Mouse (Mus musculus) CD8-positive naive resting alpha-beta T cell, adult 57 days (primary cell): Measurements from ENCODE around the gene Pcgf1. TPM values are rescaled to one million over a fixed set of nuclear protein-coding genes. Genes with fewer than 3 reads are reported as not detected.

Source experiments
- total RNA-seq: library from RNA; stranded (reverse); gene quantifications from one replicate; pipeline ENCODE4 v1.2.4, GENCODE M21; 2023

The Pcgf1 gene
- 32.1 TPM for total RNA-seq

GRCm38 (mm10) chr6:83077630-83078323 is at the start of gene Pcgf1:
Gene Pcgf1, plus strand, starts transcription at chr6:83077869.

GRCm38 (mm10) chr6:83033249-83034185 is 44.2 kb upstream of the Pcgf1 start, which contains the start of the genes Dok1 and Loxl3:
Gene Dok1, minus strand, starts transcription at chr6:83033471.
Gene Loxl3, plus strand, starts transcription at chr6:83034173.

GRCm38 (mm10) chr6:83054074-83054851 is 23.4 kb upstream of the Pcgf1 start, which contains the start of gene Aup1:
Gene Aup1, plus strand, starts transcription at chr6:83054521.

GRCm38 (mm10) chr6:83054871-83055431 is 22.7 kb upstream of the Pcgf1 start, which contains the start of gene Htra2:
Gene Htra2, minus strand, starts transcription at chr6:83055273.

GRCm38 (mm10) chr6:83057790-83058189 is 19.9 kb upstream of the Pcgf1 start, which contains the start of gene Dqx1:
Gene Dqx1, plus strand, starts transcription at chr6:83057844.

GRCm38 (mm10) chr6:83070247-83070310 is 7.6 kb upstream of the Pcgf1 start, which contains the start of gene Tlx2:
Gene Tlx2, minus strand, starts transcription at chr6:83070293.

GRCm38 (mm10) chr6:83086121-83087035 is 8.7 kb downstream of the Pcgf1 start, which contains the start of gene Lbx2:
Gene Lbx2, plus strand, starts transcription at chr6:83086367.

GRCm38 (mm10) chr6:83101316-83101687 is 23.6 kb downstream of the Pcgf1 start, which contains the start of the genes Ccdc142 and Gm42688:
Gene Ccdc142, plus strand, starts transcription at chr6:83101601.
Gene Gm42688, plus strand, starts transcription at chr6:83101617.

GRCm38 (mm10) chr6:83108762-83109668 is 31.3 kb downstream of the Pcgf1 start, which contains the start of gene Mrpl53:
Gene Mrpl53, plus strand, starts transcription at chr6:83109040.

GRCm38 (mm10) chr6:83115011-83115671 is 37.5 kb downstream of the Pcgf1 start, which contains the start of gene Mogs:
Gene Mogs, plus strand, starts transcription at chr6:83115496.

GRCm38 (mm10) chr6:83120930-83121862 is 43.5 kb downstream of the Pcgf1 start, which contains the start of gene Wbp1:
Gene Wbp1, minus strand, starts transcription at chr6:83121559.

GRCm38 (mm10) chr6:83125331-83125730 is 47.7 kb downstream of the Pcgf1 start, which contains the start of gene Ino80b:
Gene Ino80b, minus strand, starts transcription at chr6:83125431.

Other genes starting within 250 kb of the Pcgf1 start
- 31.7 TPM for gene Sema4f, start 138.1 kb upstream of the Pcgf1 start, total RNA-seq
- not detected for gene M1ap, start 131.0 kb upstream of the Pcgf1 start, total RNA-seq
- 20.4 TPM for gene Dok1, start 44.4 kb upstream of the Pcgf1 start, total RNA-seq
- gene Loxl3, start 43.7 kb upstream of the Pcgf1 start, total RNA-seq, result not detected
- gene Aup1, start 23.3 kb upstream of the Pcgf1 start, total RNA-seq, result 325 TPM
- 27.9 TPM for gene Htra2, start 22.6 kb upstream of the Pcgf1 start, total RNA-seq
- gene Dqx1, start 20.0 kb upstream of the Pcgf1 start, total RNA-seq, result 15.2 TPM
- gene Tlx2, start 7.6 kb upstream of the Pcgf1 start, total RNA-seq, result not detected
- gene Lbx2, start 8.5 kb downstream of the Pcgf1 start, total RNA-seq, result not detected
- 16.0 TPM for gene Ccdc142, start 23.7 kb downstream of the Pcgf1 start, total RNA-seq
- gene Gm42688, start 23.7 kb downstream of the Pcgf1 start, total RNA-seq, result 9.5 TPM
- gene Mrpl53, start 31.2 kb downstream of the Pcgf1 start, total RNA-seq, result 28.5 TPM
- gene Mogs, start 37.6 kb downstream of the Pcgf1 start, total RNA-seq, result 33.9 TPM
- 42.7 TPM for gene Wbp1, start 43.7 kb downstream of the Pcgf1 start, total RNA-seq
- gene Ino80b, start 47.6 kb downstream of the Pcgf1 start, total RNA-seq, result 33.8 TPM
- not detected for gene Rtkn, start 57.6 kb downstream of the Pcgf1 start, total RNA-seq
- gene Wdr54, start 78.5 kb downstream of the Pcgf1 start, total RNA-seq, result not detected
- gene 1700003E16Rik, start 78.5 kb downstream of the Pcgf1 start, total RNA-seq, result not detected
- 103 TPM for gene Dctn1, start 88.1 kb downstream of the Pcgf1 start, total RNA-seq
- gene Slc4a5, start 142.0 kb downstream of the Pcgf1 start, total RNA-seq, result not detected
- 26.2 TPM for gene Mthfd2, start 248.0 kb downstream of the Pcgf1 start, total RNA-seq
- gene Mob1a, start 248.1 kb downstream of the Pcgf1 start, total RNA-seq, result 102 TPM